Mouse (Mus musculus) olfactory bulb, adult 2 months (tissue): ENCODE measurements around the gene Gsg1l. TPM values are rescaled to one million over a fixed set of nuclear protein-coding genes. Genes with fewer than 3 reads are reported as not detected.

Experiments used
- H3K27ac ChIP-seq: fragments of 200-500 bp; 2 replicates; pipeline ENCODE4 v1.5.1; 2012; ENCODE audit warnings: low read depth, low read length; ENCODE audit not compliant: insufficient read depth
- H3K4me1 ChIP-seq: fragments of 200-500 bp; 2 replicates; pipeline ENCODE4 v1.6.1; 2012; ENCODE audit warnings: low read length; ENCODE audit not compliant: control insufficient read depth, insufficient read depth
- H3K4me3 ChIP-seq: fragments of 200-500 bp; 2 replicates; pipeline ENCODE4 v1.5.1; 2012; ENCODE audit warnings: mild to moderate bottlenecking, low read depth, low read length, moderate library complexity; ENCODE audit not compliant: insufficient read depth
- CTCF ChIP-seq: fragments of 200-500 bp; IDR thresholded peaks from 2 replicates; pipeline ENCODE4 v1.5.1; 2012; ENCODE audit warnings: low read depth, mild to moderate bottlenecking, low read length, moderate library complexity; ENCODE audit not compliant: insufficient read depth
- POLR2A ChIP-seq: fragments of 200-500 bp; IDR thresholded peaks from 2 replicates; pipeline ENCODE4 v1.6.1; 2012; ENCODE audit warnings: mild to moderate bottlenecking, low read depth, low read length, moderate library complexity; ENCODE audit not compliant: insufficient read depth
- WGBS: fragments of 180-500 bp; shearing (Covaris S2); methylation state at CpG from one replicate; pipeline ENCODE4 v1.1.7; 2018; 5-methylcytosine and 5-hydroxymethylcytosine counted together
- polyA plus RNA-seq: library from polyadenylated mRNA; stranded (reverse); fragments of >200 nt; gene quantifications from 2 replicates; pipeline ENCODE4 v1.2.4, GENCODE M21; 2012; ENCODE audit warnings: low replicate concordance; ENCODE audit not compliant: missing spikeins, insufficient read depth, insufficient read length

Gsg1l gene
- polyA plus RNA-seq: not detected in 2 replicates

GRCm38 (mm10) chr7:126082286-126082741 lies at the start of gene Gsg1l:
Gsg1l (minus strand) TSS chr7:126082411.
- TF ChIP-seq POLR2A (no peak), CTCF (0 out of 2 replicates have a peak, but pooled peaks have one; percentile 31)
- no peak within 1 kb of the TSS for H3K27ac ChIP-seq
- peaks cover 37% of the 10 kb centered on the region for H3K4me1 ChIP-seq
- peak within 1 kb of the TSS; percentile 64 for H3K4me3 ChIP-seq
- 3% methylated on average over 49 of the region's 49 CpGs for WGBS

GRCm38 (mm10) chr7:126127673-126128072 lies 45.5 kb upstream of the Gsg1l start:
- Histone ChIP-seq H3K4me3 (no peak overlapping the region), H3K4me1 (peaks cover 6% of the 10 kb centered on the region), H3K27ac (no peak overlapping the region)
- WGBS: 23% methylated on average over 2 of the region's 2 CpGs
- TF ChIP-seq POLR2A (no peak), CTCF (no peak)

GRCm38 (mm10) chr7:126126502-126126901 lies 44.3 kb upstream of the Gsg1l start:
- no peak overlapping the region for H3K4me3 ChIP-seq
- H3K27ac ChIP-seq: no peak overlapping the region
- WGBS: 78% methylated on average over 3 of the region's 3 CpGs
- TF ChIP-seq POLR2A (no peak), CTCF (no peak)
- H3K4me1 ChIP-seq: peaks cover 6% of the 10 kb centered on the region

- Histone ChIP-seq H3K4me1 (no peaks in the 10 kb centered on the region), H3K27ac (no peak overlapping the region), H3K4me3 (no peak overlapping the region)
- 86% methylated on average over 4 of the region's 4 CpGs for WGBS
- TF ChIP-seq POLR2A: no peak
These were observed 39.3 kb upstream of the Gsg1l start for GRCm38 (mm10) chr7:126121533-126121932.

- H3K4me3 ChIP-seq: no peak overlapping the region
These were observed 37.6 kb upstream of the Gsg1l start for GRCm38 (mm10) chr7:126119819-126120218.

GRCm38 (mm10) chr7:126113263-126113662 lies 31.1 kb upstream of the Gsg1l start:
- WGBS: 31% methylated on average over 4 of the region's 4 CpGs
- Histone ChIP-seq H3K4me1 (peaks cover 5% of the 10 kb centered on the region; the same call in 1 of the 2 replicates), H3K4me3 (no peak overlapping the region), H3K27ac (no peak overlapping the region)
- TF ChIP-seq CTCF (no peak), POLR2A (no peak)

More at GRCm38 (mm10) chr7:126119819-126120218, 37.6 kb upstream of the Gsg1l start:
- H3K4me1 ChIP-seq: no peaks in the 10 kb centered on the region
- H3K27ac ChIP-seq: no peak overlapping the region
- WGBS: 53% methylated on average over 6 of the region's 6 CpGs
- TF ChIP-seq CTCF (no peak), POLR2A (no peak)

GRCm38 (mm10) chr7:126111230-126111629 lies 29.0 kb upstream of the Gsg1l start:
- Histone ChIP-seq H3K4me3 (no peak overlapping the region), H3K4me1 (peaks cover 7% of the 10 kb centered on the region; the same call in 1 of the 2 replicates), H3K27ac (no peak overlapping the region)
- no peak for TF ChIP-seq CTCF
- no peak for TF ChIP-seq POLR2A
- 55% methylated on average over 2 of the region's 2 CpGs for WGBS

GRCm38 (mm10) chr7:126109898-126110297 lies 27.7 kb upstream of the Gsg1l start:
- TF ChIP-seq CTCF (no peak), POLR2A (no peak)
- H3K4me1 ChIP-seq: peaks cover 8% of the 10 kb centered on the region
- no peak overlapping the region for H3K27ac ChIP-seq
- 35% methylated on average over 3 of the region's 3 CpGs for WGBS
- no peak overlapping the region for H3K4me3 ChIP-seq

GRCm38 (mm10) chr7:126100440-126100839 lies 18.2 kb upstream of the Gsg1l start:
- Histone ChIP-seq H3K27ac (no peak overlapping the region), H3K4me1 (peaks cover 15% of the 10 kb centered on the region), H3K4me3 (no peak overlapping the region)
- TF ChIP-seq CTCF: no peak
- WGBS: 89% methylated on average over 11 of the region's 11 CpGs

GRCm38 (mm10) chr7:126099835-126100234 lies 17.6 kb upstream of the Gsg1l start:
- TF ChIP-seq POLR2A (no peak), CTCF (no peak)
- Histone ChIP-seq H3K27ac (no peak overlapping the region), H3K4me3 (no peak overlapping the region), H3K4me1 (peaks cover 14% of the 10 kb centered on the region)
- 87% methylated on average over 2 of the region's 2 CpGs for WGBS
